8 mouse cellular contexts compared by ENCODE assay signal in the genomic region with DNA sequence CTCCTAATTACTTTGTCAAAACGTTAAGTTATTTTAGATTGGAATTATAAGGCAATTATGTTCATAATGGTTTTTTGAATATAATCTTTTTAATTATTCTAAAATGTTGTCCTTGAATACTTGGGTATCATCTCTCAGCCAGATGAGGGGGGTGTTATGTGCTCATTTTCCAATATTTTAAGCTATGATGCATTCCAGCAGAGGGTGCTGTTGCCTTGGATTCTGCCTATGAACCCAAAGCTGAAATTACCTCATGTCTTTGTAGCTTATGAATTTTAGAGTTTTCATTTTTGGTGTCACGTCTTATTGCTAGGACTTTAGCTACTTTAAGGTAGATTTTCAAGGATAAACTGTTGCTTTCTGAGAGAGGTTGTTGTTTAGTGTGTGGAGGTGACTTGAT. TPM values are rescaled to one million over a fixed set of nuclear protein-coding genes. Genes with fewer than 3 reads are reported as not detected.
DNase-seq lines count a peak whose midpoint lies in the region; ATAC-seq and TF ChIP-seq lines count a peak whose summit lies in the region.

No protein-coding gene starts in this region.

- no peak for ATAC-seq in CD4-positive, CD25-positive, alpha-beta regulatory T cell, adult 4 months
- no peak for ATAC-seq in liver, postnatal 0 days

- H3K9ac ChIP-seq in liver, postnatal 0 days (replicated peaks) = no peak overlapping the region

- TF ChIP-seq CTCF in liver, postnatal 0 days (IDR thresholded peaks at IDR 0.05; ENCODE audit: low read depth) = peak; percentile 72
- TF ChIP-seq CTCF in brain, embryonic 14.5 days (IDR thresholded peaks at IDR 0.05; ENCODE audit: borderline replicate concordance, extremely low read depth, insufficient read depth, insufficient read length) = peak; percentile 67

- no peaks in the 10 kb centered on the region for H3K4me1 ChIP-seq in liver, postnatal 0 days (ENCODE audit: insufficient read depth)

- no peak overlapping the region for H3K27ac ChIP-seq in liver, postnatal 0 days (ENCODE audit: low read depth)

- no peaks in the 10 kb centered on the region for H3K9me3 ChIP-seq in liver, postnatal 0 days (ENCODE audit: low read length)

- TF ChIP-seq EP300 in liver, postnatal 0 days (IDR thresholded peaks at IDR 0.05; ENCODE audit: low read depth) = no peak

- DNase-seq in CD4-positive, CD25-positive, alpha-beta regulatory T cell, adult 2 months (ENCODE audit: low read depth, low spot score) = peak; percentile 52
- peak; percentile 49 for DNase-seq in liver, postnatal 0 days
- no peak for DNase-seq in liver
- peak; percentile 84 for DNase-seq in brain, embryonic 14.5 days (ENCODE audit: low read depth)
- DNase-seq in gastrocnemius, postnatal 14 days = peak; percentile 31
- peak; percentile 63 for DNase-seq in left cerebral cortex, postnatal 4 days
- peak; percentile 55 for DNase-seq in telencephalon, adult 2 months (ENCODE audit: low read depth, low spot score)

- no peak overlapping the region for H3K4me2 ChIP-seq in liver, postnatal 0 days (ENCODE audit: low read depth, low read length)

- peaks cover 21% of the 10 kb centered on the region; the same call in 1 of the 2 replicates for H3K36me3 ChIP-seq in liver, postnatal 0 days (replicated peaks; ENCODE audit: insufficient read depth, low read length)

- no peaks in the 10 kb centered on the region for H3K27me3 ChIP-seq in liver, postnatal 0 days (ENCODE audit: insufficient read depth, low read length)

- no peak for TF ChIP-seq POLR2A in brain, embryonic 14.5 days (IDR thresholded peaks at IDR 0.05; ENCODE audit: borderline replicate concordance, extremely low read depth, insufficient read depth, insufficient read length, poor library complexity, severe bottlenecking)

- intact Hi-C loops in gastrocnemius, postnatal 14 days (cut with DNase I; ENCODE audit: low total_unique reads) = loop anchor here (10.0 kb wide), 1 partner anchor 820 kb away; no protein-coding TSS in a partner anchor
- intact Hi-C loops in left cerebral cortex, postnatal 4 days (cut with DNase I) = loop anchor here (5.0 kb wide), 1 partner anchor 977 kb away; no protein-coding TSS in a partner anchor

- WGBS in liver, postnatal 0 days (ENCODE audit: insufficient replicate concordance) = 70% methylated on average over 2 of the region's 2 CpGs

- no peak overlapping the region for H3K4me3 ChIP-seq in liver, postnatal 0 days (ENCODE audit: low read depth, low read length)

RNA-seq across cellular contexts. Expression of a gene that starts 44.2 kb away (rescaled TPM):
- under 1 TPM in 1 of 2 experiments, not detected in 1; 0.11 TPM for polyA plus RNA-seq in CD4-positive, CD25-positive, alpha-beta regulatory T cell, adult 4 months (2017; shearing (Covaris generic))
- 0.70 and 0.71 TPM in 2 replicates for polyA plus RNA-seq in liver, postnatal 0 days (2015; fragmentation: Nextera tagmentation; extraction: Ambion mirVana)
- polyA plus RNA-seq in brain, embryonic 14.5 days (2012; rRNA removed) = 19.6 and 31.4 TPM in 2 replicates
- total RNA-seq in gastrocnemius, postnatal 14 days (2021) = 10 to 100 TPM; 10.4 to 10.9 TPM
- total RNA-seq in left cerebral cortex, postnatal 4 days (2021) = 10 to 100 TPM; 79.5 to 86.2 TPM

Comparison
In these comparisons a context has a peak if more than half of its experiments do, and no peak if none do; other contexts are left out.
1. RNA of a gene that starts 44.2 kb away (polyA plus RNA-seq): 19.6 to 31.4 TPM in brain, embryonic 14.5 days; 0.70 to 0.71 TPM in liver, postnatal 0 days and 0.11 TPM in CD4-positive, CD25-positive, alpha-beta regulatory T cell, adult 4 months; every median in the first group is over 10 times any median in the second.